Mouse (Mus musculus) frontal cortex, postnatal 36 days (tissue): ENCODE measurements around the gene Aldh3b3.

Source experiments
- DNase-seq, 2 experiments: peaks; one replicate each; pipeline ENCODE4 v3.0.0; 2022; ENCODE audit warnings: low spot score in 2 of 2

Gene Aldh3b3

DNA sequence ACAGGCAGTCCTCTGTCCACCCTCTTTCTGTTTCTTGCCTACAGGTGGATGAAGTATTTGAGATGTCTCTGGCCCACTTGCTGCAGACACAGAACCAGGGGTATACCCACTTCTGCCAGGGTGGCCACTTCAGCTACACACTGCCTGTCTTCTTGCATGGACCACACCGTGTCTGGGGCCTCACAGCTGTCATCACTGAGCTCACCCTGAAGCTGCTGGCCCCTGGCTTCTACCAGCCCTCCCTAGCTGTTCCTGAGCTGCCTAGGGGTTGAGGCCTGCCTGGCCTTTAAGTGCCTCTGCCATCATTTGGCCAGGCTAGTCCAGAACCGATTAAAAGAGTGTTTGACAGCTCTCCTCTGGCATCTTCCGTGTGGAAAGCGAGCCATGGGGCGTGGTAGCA lies 43.3 kb downstream of the Aldh3b3 start:
- no peak for DNase-seq

GRCm38 (mm10) chr19:4003112-4003511 lies 44.7 kb downstream of the Aldh3b3 start, which contains the start of gene Doc2g:
Doc2g (plus strand) TSS chr19:4003313.
- no peak for DNase-seq

GRCm38 (mm10) chr19:4003641-4004040 lies 45.2 kb downstream of the Aldh3b3 start:
- DNase-seq, result no peak

GRCm38 (mm10) chr19:4004331-4004730 lies 45.9 kb downstream of the Aldh3b3 start:
- no peak for DNase-seq

- DNase-seq, result no peak
Measured at GRCm38 (mm10) chr19:4005091-4005490, 46.6 kb downstream of the Aldh3b3 start.

DNA sequence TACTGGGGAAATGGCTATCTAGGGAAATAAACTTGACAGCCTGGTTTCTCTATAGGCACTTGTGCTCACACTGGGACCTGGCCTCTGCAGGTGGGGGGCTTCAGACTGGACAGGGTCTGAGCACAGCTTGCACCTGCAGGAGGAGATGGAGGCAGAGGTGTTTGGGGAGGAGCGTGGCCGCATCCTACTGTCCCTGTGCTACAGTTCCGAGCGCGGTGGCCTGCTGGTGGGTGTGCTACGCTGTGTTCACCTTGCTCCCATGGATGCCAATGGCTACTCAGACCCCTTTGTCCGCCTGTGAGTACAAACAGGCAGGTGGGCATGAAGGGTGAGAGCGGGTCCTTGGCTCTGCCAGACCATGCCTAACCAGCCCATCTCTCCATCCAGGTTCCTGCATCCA lies 47.5 kb downstream of the Aldh3b3 start:
- no peak for DNase-seq

DNA sequence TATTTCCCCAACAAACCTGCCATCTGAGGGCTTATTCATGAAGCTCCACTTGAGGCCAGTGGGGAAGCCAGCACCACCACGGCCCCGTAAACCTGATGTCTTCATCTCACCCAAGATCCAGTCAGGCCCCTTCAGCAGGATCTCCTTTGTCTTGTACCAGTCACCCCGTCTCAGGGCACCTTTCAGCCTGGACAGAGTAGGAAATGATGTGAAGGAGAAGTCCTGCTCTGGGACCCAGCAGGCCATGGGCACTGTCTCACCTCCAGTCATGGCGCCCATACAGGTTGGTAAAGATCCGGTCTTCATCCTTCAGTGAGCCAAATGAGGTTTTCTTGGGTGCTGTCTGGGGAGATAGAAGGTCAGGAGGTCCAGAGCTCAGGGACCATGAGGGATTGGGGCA lies 52.6 kb downstream of the Aldh3b3 start:
- no peak for DNase-seq

- DNase-seq, result peak; percentile 97 to 99
Measured at GRCm38 (mm10) chr19:4012432-4013022, 54.1 kb downstream of the Aldh3b3 start, which contains the start of gene Ndufv1. Ndufv1 (minus strand) TSS chr19:4012806.

- DNase-seq, result no peak
Measured at GRCm38 (mm10) chr19:4013066-4013465, 54.6 kb downstream of the Aldh3b3 start.

- DNase-seq, result no peak
Measured at GRCm38 (mm10) chr19:4014802-4015201, 56.4 kb downstream of the Aldh3b3 start.

GRCm38 (mm10) chr19:4015635-4016034 lies 57.2 kb downstream of the Aldh3b3 start:
- DNase-seq, result no peak

DNA sequence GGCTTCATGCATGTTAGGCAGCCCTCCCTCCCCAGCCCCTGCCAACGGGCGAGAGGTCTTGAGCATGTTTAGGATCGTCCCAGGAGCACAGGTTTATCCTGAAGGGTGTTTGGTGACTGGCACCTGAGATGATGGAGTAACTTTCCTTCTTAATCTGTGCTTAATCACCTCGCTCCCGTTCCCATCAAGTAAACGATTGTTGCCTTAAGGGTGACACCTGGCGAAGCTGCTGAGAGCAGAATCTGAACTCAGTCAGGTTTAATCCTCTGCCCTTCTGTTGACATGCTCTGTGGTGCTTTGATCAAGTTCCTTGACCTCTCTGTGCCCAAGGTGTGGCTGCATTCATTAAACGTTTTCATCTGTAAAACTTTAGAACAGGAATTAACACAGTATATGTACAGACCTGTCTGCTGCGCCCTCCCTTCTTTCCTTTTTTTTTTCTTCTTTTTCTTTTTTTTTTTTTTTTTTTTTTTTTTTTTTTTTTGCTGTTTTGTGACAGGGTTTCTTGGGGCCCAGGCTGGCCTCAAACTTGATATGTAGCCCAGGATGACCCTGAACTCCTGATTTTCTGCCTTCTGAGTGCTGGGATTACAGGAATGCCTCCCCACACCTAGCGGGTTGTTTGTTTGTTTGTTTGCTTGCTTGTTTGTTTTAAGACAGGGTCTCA lies 59.6 kb downstream of the Aldh3b3 start:
- no peak for DNase-seq

GRCm38 (mm10) chr19:4018743-4019583 lies 60.5 kb downstream of the Aldh3b3 start:
- DNase-seq, result peak; percentile 68 to 87
